Comparison of ENCODE assay signal across 11 mouse cellular contexts in the genomic region with DNA sequence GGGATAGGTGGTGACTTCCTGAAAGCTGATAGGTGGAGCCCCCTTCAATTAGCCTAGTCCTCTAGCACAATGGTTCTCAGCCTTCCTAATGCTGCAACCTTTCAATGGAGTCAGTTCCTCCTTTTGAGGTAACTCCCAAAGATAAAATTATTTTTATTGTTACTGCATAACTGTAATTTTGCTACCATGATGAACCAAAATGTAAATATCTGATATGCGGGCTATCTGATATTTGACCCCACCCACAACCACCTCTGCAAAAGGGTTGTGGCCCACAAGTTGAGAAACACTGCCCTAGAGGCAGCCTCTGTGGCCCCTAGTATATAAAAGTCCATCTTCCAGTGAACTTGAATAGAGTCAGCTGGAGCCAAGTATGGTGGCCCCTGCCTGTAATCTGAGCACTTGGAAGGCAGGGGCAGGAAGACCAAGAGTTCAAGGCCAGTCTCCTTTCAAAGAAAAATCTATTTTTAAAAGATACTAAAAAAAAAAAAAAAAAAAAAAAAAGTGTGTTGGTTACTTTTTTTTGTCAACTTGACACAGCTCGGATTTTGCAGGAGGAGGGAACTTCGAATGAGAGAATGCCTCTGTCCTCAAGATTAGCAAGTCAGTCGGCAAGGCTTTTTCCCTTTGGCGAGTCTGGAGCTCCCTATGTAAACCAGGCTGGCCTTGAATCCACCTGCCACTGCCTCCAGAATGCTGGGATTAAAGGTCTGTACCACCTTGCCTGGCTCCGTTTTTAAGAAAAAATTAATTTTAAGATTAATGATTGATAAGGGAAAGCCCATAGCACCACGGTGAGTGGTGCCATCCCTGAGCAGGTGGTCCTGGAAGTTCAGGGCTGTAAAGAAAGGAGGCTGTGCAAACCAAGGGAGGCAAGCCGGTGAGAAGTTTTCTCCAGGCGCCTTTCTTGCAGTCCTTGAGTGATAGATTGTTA. TPM values are rescaled to one million over a fixed set of nuclear protein-coding genes. Genes with fewer than 3 reads are reported as not detected.
DNase-seq lines count a peak whose midpoint lies in the region; TF ChIP-seq lines count a peak whose summit lies in the region.
"Had no signal": no experiment of that assay in that cellular context is flagged by ENCODE, and none has a peak within 500 bp of the region (broad histone marks: within the 10 kb centered on the region; RNA-seq: fewer than 3 reads in every experiment).

No protein-coding gene starts in this region.

- H3K9ac ChIP-seq in MEL (ENCODE audit: control insufficient read depth, low read depth, low read length, poor library complexity, severe bottlenecking): peak overlapping the region; percentile 70

- peak; percentile 22 for DNase-seq in cerebellum, adult 9-10 months
- no peak for DNase-seq in cerebellum, adult 18-20 months
- peak; percentile 67 for DNase-seq in kidney, adult 2 months
- DNase-seq in kidney, postnatal 4 days: no peak
- peak; percentile 55 for DNase-seq in MEL (ENCODE audit: low read depth, low spot score)
- DNase-seq in kidney, postnatal 25 days: peak; percentile 25 to 57
- no peak for DNase-seq in urinary bladder, adult 18-20 months (ENCODE audit: low spot score in 2 of 2)
- DNase-seq in embryo, embryonic 11 days: no peak
- DNase-seq: adrenal gland, adult 8-10 months; layer of hippocampus, adult 9-11 months had no signal

- H3K9me3 ChIP-seq in MEL (replicated peaks; ENCODE audit: insufficient read depth, low read length): no peaks in the 10 kb centered on the region

- no peak for TF ChIP-seq CTCF in kidney, adult 2 months (conservative IDR thresholded peaks at IDR 0.05; ENCODE audit: insufficient read depth, insufficient read length, low read depth, low read length)
- no peak for TF ChIP-seq CTCF in MEL (IDR thresholded peaks at IDR 0.05 in 2 of 3, conservative IDR thresholded peaks at IDR 0.05 in 1 of 3; ENCODE audit: control insufficient read depth in 1 of 3, insufficient read depth in 1 of 3, low read depth in 2 of 3, low read length in 3 of 3, poor library complexity in 1 of 3, severe bottlenecking in 1 of 3)

- peaks cover 10% of the 10 kb centered on the region; the same call in 1 of the 2 replicates for H3K4me1 ChIP-seq in kidney, adult 2 months (ENCODE audit: control insufficient read depth, insufficient read depth, low read length)
- peaks cover 15 to 39% of the 10 kb centered on the region in 2 experiments for H3K4me1 ChIP-seq in MEL (ENCODE audit: control insufficient read depth in 1 of 2, insufficient read depth in 2 of 2, low read length in 2 of 2)

- no peak for TF ChIP-seq POLR2A in kidney, adult 2 months (IDR thresholded peaks at IDR 0.05; ENCODE audit: low read depth, low read length)
- TF ChIP-seq POLR2A in MEL (IDR thresholded peaks at IDR 0.05; ENCODE audit: control insufficient read depth in 1 of 2, insufficient read depth in 1 of 2, low read depth in 1 of 2, low read length in 2 of 2, poor library complexity in 1 of 2): peak; percentile 19 to 46; a peak in 2 of 4 replicates

- 46% methylated on average over 9 of the region's 9 CpGs for WGBS in kidney, adult 2 months

- H3K27ac ChIP-seq in kidney, adult 2 months (ENCODE audit: insufficient read depth, low read depth, low read length): peak overlapping the region; percentile 35; the same call in 1 of the 2 replicates
- peak overlapping the region; percentile 94 for H3K27ac ChIP-seq in MEL (ENCODE audit: control insufficient read depth, low read depth, low read length)

- H3K79me2 ChIP-seq in MEL (ENCODE audit: control insufficient read depth, insufficient read depth, low read length, poor library complexity): peaks cover 20% of the 10 kb centered on the region

- TF ChIP-seq EP300 in MEL (IDR thresholded peaks at IDR 0.05; ENCODE audit: low read depth in 1 of 2, low read length in 2 of 2): peak; percentile 25 to 72; a peak in 3 of 4 replicates

- no peaks in the 10 kb centered on the region for H3K27me3 ChIP-seq in kidney, adult 2 months (replicated peaks; ENCODE audit: control insufficient read depth, insufficient read depth, low read length)
- H3K27me3 ChIP-seq in MEL (ENCODE audit: control insufficient read depth in 1 of 2, insufficient read depth in 2 of 2, low read length in 2 of 2): no peaks in the 10 kb centered on the region

- H3K36me3 ChIP-seq in kidney, adult 2 months (ENCODE audit: control insufficient read depth, insufficient read depth, low read length): no peaks in the 10 kb centered on the region
- peaks cover 3 to 51% of the 10 kb centered on the region in 2 experiments; a peak in 3 of 4 replicates for H3K36me3 ChIP-seq in MEL (ENCODE audit: control insufficient read depth in 1 of 2, insufficient read depth in 2 of 2, low read length in 2 of 2)

- no peak overlapping the region for H3K4me3 ChIP-seq in kidney, adult 2 months (ENCODE audit: insufficient read depth, low read depth, low read length)
- H3K4me3 ChIP-seq in MEL (ENCODE audit: control insufficient read depth in 1 of 2, insufficient read depth in 1 of 2, low read depth in 2 of 2, low read length in 2 of 2): peak overlapping the region; percentile 41 to 51

- TF ChIP-seq RAD21 in MEL (IDR thresholded peaks at IDR 0.05; ENCODE audit: low read depth, low read length): no peak

TF ChIP-seq in MEL, 35 proteins besides CTCF, POLR2A, EP300 and RAD21:
- TF ChIP-seq MAZ (IDR thresholded peaks at IDR 0.05; ENCODE audit: low read depth, low read length) (0 out of 2 replicates have a peak, but pooled peaks have one; percentile 10), MXI1 (IDR thresholded peaks at IDR 0.05; ENCODE audit: low read depth, low read length) (peak; percentile 2; the same call in 1 of the 2 replicates), ZNF384 (IDR thresholded peaks at IDR 0.05; ENCODE audit: low read depth, low read length) (peak; percentile 86), CHD1 (IDR thresholded peaks at IDR 0.05; ENCODE audit: low read depth, low read length) (peak; percentile 51), ELF1 (IDR thresholded peaks at IDR 0.05; ENCODE audit: low read depth, low read length) (no peak; the same call in 1 of the 2 replicates), UBTF (IDR thresholded peaks at IDR 0.05; ENCODE audit: borderline replicate concordance, insufficient read depth, low read depth, low read length) (no peak), ZMIZ1 (IDR thresholded peaks at IDR 0.05; ENCODE audit: low read depth, low read length) (peak; percentile 65), HCFC1 (IDR thresholded peaks at IDR 0.05; ENCODE audit: low read depth, low read length) (no peak), GATA1 (IDR thresholded peaks at IDR 0.05; ENCODE audit: low read depth, low read length) (peak; percentile 44; the same call in 1 of the 2 replicates), NELFE (IDR thresholded peaks at IDR 0.05; ENCODE audit: low read depth, low read length) (peak; percentile 25; the same call in 1 of the 2 replicates), JUND (IDR thresholded peaks at IDR 0.05; ENCODE audit: low read depth, low read length) (no peak), RCOR1 (IDR thresholded peaks at IDR 0.05; ENCODE audit: low read depth, low read length) (0 out of 2 replicates have a peak, but pooled peaks have one; percentile 40), MAFK (IDR thresholded peaks at IDR 0.05; ENCODE audit: borderline replicate concordance, low read depth, low read length) (no peak), POLR2AphosphoS5 (IDR thresholded peaks at IDR 0.05; ENCODE audit: borderline replicate concordance, low read depth, low read length) (no peak), TCF12 (IDR thresholded peaks at IDR 0.05; ENCODE audit: low read depth, low read length) (0 out of 2 replicates have a peak, but pooled peaks have one; percentile 2), ETS1 (IDR thresholded peaks at IDR 0.05; ENCODE audit: low read depth, low read length) (peak; percentile 50; the same call in 1 of the 2 replicates), MYB (IDR thresholded peaks at IDR 0.05; ENCODE audit: low read depth, low read length) (peak; percentile 60; the same call in 1 of the 2 replicates), MAX (IDR thresholded peaks at IDR 0.05; ENCODE audit: low read length) (no peak; the same call in 1 of the 2 replicates), TBP (IDR thresholded peaks at IDR 0.05; ENCODE audit: low read depth, low read length) (peak; percentile 35), CHD2 (IDR thresholded peaks at IDR 0.05; ENCODE audit: low read length) (no peak)

RNA-seq across cellular contexts. Expression of gene Taldo1, which starts 1.4 kb away (rescaled TPM):
- 321 and 366 TPM in 2 replicates for polyA plus RNA-seq in kidney, adult 2 months (2012; rRNA removed)
- 415 and 498 TPM in 2 replicates for total RNA-seq in MEL (2012; rRNA removed)
- polyA plus RNA-seq in MEL (2012; ENCODE audit: insufficient read depth in 1 of 2, insufficient read length in 2 of 2, low read depth in 1 of 2, low replicate concordance in 2 of 2, missing spikeins in 1 of 2): 100 to 1,000 TPM in 1 of 2 experiments, not detected in 1; 298 TPM

RNA-seq across cellular contexts. Expression of gene Gatd1, which starts 23.3 kb away (rescaled TPM):
- polyA plus RNA-seq in kidney, adult 2 months (2012; rRNA removed): 51.7 and 58.4 TPM in 2 replicates
- total RNA-seq in MEL (2012; rRNA removed): 21.0 and 21.6 TPM in 2 replicates
- polyA plus RNA-seq in MEL (2012; ENCODE audit: insufficient read depth in 1 of 2, insufficient read length in 2 of 2, low read depth in 1 of 2, low replicate concordance in 2 of 2, missing spikeins in 1 of 2): 10 to 100 TPM in 1 of 2 experiments, not detected in 1; 35.9 TPM

RNA-seq across cellular contexts. Expression of gene Cend1, which starts 38.7 kb away (rescaled TPM):
- polyA plus RNA-seq in kidney, adult 2 months (2012; rRNA removed): 0.98 and 1.3 TPM in 2 replicates
- not detected in 2 replicates for total RNA-seq in MEL (2012; rRNA removed)
- polyA plus RNA-seq in MEL (2012; ENCODE audit: insufficient read depth in 1 of 2, insufficient read length in 2 of 2, low read depth in 1 of 2, low replicate concordance in 2 of 2, missing spikeins in 1 of 2): not detected
- total RNA-seq: liver, adult 2 months had no signal

RNA-seq across cellular contexts. Expression of gene Slc25a22, which starts 47.1 kb away (rescaled TPM):
- polyA plus RNA-seq in kidney, adult 2 months (2012; rRNA removed): 45.5 and 51.0 TPM in 2 replicates
- total RNA-seq in MEL (2012; rRNA removed): 17.7 and 23.8 TPM in 2 replicates
- 10 to 100 TPM in 1 of 2 experiments, not detected in 1; 46.0 TPM for polyA plus RNA-seq in MEL (2012; ENCODE audit: insufficient read depth in 1 of 2, insufficient read length in 2 of 2, low read depth in 1 of 2, low replicate concordance in 2 of 2, missing spikeins in 1 of 2)

RNA-seq across cellular contexts. Expression of gene Eps8l2, which starts 51.9 kb away (rescaled TPM):
- polyA plus RNA-seq in kidney, adult 2 months (2012; rRNA removed): 245 and 297 TPM in 2 replicates
- total RNA-seq in MEL (2012; rRNA removed): 0.46 TPM in 1 of 2 replicates, not detected in the other
- polyA plus RNA-seq in MEL (2012; ENCODE audit: insufficient read depth in 1 of 2, insufficient read length in 2 of 2, low read depth in 1 of 2, low replicate concordance in 2 of 2, missing spikeins in 1 of 2): under 1 TPM in 1 of 2 experiments, not detected in 1; 0.10 TPM

Comparison
In these comparisons a context has a peak if more than half of its experiments do, and no peak if none do; other contexts are left out.
1. DNase-seq: peak in cerebellum, adult 9-10 months (single experiment), kidney, adult 2 months (single experiment), MEL (single experiment) and kidney, postnatal 25 days (2 of 2); none in cerebellum, adult 18-20 months (0 of 2), kidney, postnatal 4 days (0 of 2), urinary bladder, adult 18-20 months (0 of 2) and embryo, embryonic 11 days (single experiment).